Comparison of ENCODE assay signal across 8 mouse cellular contexts in genomic region chr1:192726996-192727624, GRCm38 (mm10). TPM values are rescaled to one million over a fixed set of nuclear protein-coding genes. Genes with fewer than 3 reads are reported as not detected.
DNase-seq lines count a peak whose midpoint lies in the region; ATAC-seq lines count a peak whose summit lies in the region.
"Had no signal": no experiment of that assay in that cellular context is flagged by ENCODE, and none has a peak within 500 bp of the region (broad histone marks: within the 10 kb centered on the region; RNA-seq: fewer than 3 reads in every experiment).

No protein-coding gene starts in this region.

- no peak overlapping the region for H3K9ac ChIP-seq in forebrain, embryonic 13.5 days
- H3K9ac ChIP-seq: liver, embryonic 15.5 days had no signal

- 55% methylated on average over 11 of the region's 11 CpGs for WGBS in forebrain, embryonic 13.5 days
- 51% methylated on average over 11 of the region's 11 CpGs for WGBS in hindbrain, embryonic 10.5 days

- H3K4me3 ChIP-seq in forebrain, embryonic 13.5 days: no peak overlapping the region
- H3K4me3 ChIP-seq in hindbrain, embryonic 10.5 days: no peak overlapping the region
- H3K4me3 ChIP-seq: liver, embryonic 15.5 days had no signal

- H3K27me3 ChIP-seq in forebrain, embryonic 13.5 days: no peaks in the 10 kb centered on the region
- no peaks in the 10 kb centered on the region for H3K27me3 ChIP-seq in hindbrain, embryonic 10.5 days (ENCODE audit: insufficient read depth, poor library complexity, severe bottlenecking)
- H3K27me3 ChIP-seq: liver, embryonic 15.5 days had no signal

- DNase-seq in NIH3T3 (ENCODE audit: low read depth): peak; percentile 83
- peak; percentile 71 for DNase-seq in hindbrain, embryonic 10.5 days (ENCODE audit: low spot score)
- DNase-seq in layer of hippocampus, postnatal 14 days (ENCODE audit: low spot score in 2 of 2): peak; percentile 44 to 53
- DNase-seq in right cerebral cortex, postnatal 25 days: peak; percentile 56

- H3K9me3 ChIP-seq in forebrain, embryonic 13.5 days (replicated peaks): no peaks in the 10 kb centered on the region
- no peaks in the 10 kb centered on the region for H3K9me3 ChIP-seq in hindbrain, embryonic 10.5 days
- H3K9me3 ChIP-seq: liver, embryonic 15.5 days had no signal

- no peaks in the 10 kb centered on the region for H3K4me1 ChIP-seq in forebrain, embryonic 13.5 days
- H3K4me1 ChIP-seq in hindbrain, embryonic 10.5 days (replicated peaks): no peaks in the 10 kb centered on the region
- H3K4me1 ChIP-seq: liver, embryonic 15.5 days had no signal

- ATAC-seq in cerebellum, adult (ENCODE audit: insufficient number of reproducible peaks, low FRiP score, low TSS enrichment): peak; percentile 78
- ATAC-seq in forebrain, embryonic 13.5 days: peak; percentile 68
- ATAC-seq in megakaryocyte, adult 5-6 weeks (ENCODE audit: poor library complexity, severe bottlenecking): peak; percentile 86

- no peak overlapping the region for H3K27ac ChIP-seq in forebrain, embryonic 13.5 days
- H3K27ac ChIP-seq in hindbrain, embryonic 10.5 days: no peak overlapping the region
- H3K27ac ChIP-seq: liver, embryonic 15.5 days had no signal

- H3K36me3 ChIP-seq in forebrain, embryonic 13.5 days (ENCODE audit: poor library complexity, severe bottlenecking): no peaks in the 10 kb centered on the region
- H3K36me3 ChIP-seq in hindbrain, embryonic 10.5 days: no peaks in the 10 kb centered on the region
- H3K36me3 ChIP-seq: liver, embryonic 15.5 days had no signal

- H3K4me2 ChIP-seq in forebrain, embryonic 13.5 days: no peak overlapping the region
- H3K4me2 ChIP-seq: liver, embryonic 15.5 days had no signal

RNA-seq across cellular contexts. Expression of gene Hhat, which starts 43.9 kb away (rescaled TPM):
- 2.6 and 3.2 TPM in 2 replicates for polyA plus RNA-seq in forebrain, embryonic 13.5 days (2015; fragmentation: Nextera tagmentation; extraction: Ambion mirVana)
- polyA plus RNA-seq in hindbrain, embryonic 10.5 days (2016; fragmentation: Nextera tagmentation; extraction: Ambion mirVana): 8.1 and 8.9 TPM in 2 replicates
- 1 to 10 TPM; 1.2 to 2.3 TPM for total RNA-seq in layer of hippocampus, postnatal 14 days (2021)
- 1.1 TPM in 2 replicates for total RNA-seq in megakaryocyte, adult 5-6 weeks (2015)
- total RNA-seq in megakaryocyte, adult 5-6 weeks (2017): 0.99 and 2.6 TPM in 2 replicates
